Mouse (Mus musculus): Measurements from ENCODE around the gene Nrp1.

DNA sequence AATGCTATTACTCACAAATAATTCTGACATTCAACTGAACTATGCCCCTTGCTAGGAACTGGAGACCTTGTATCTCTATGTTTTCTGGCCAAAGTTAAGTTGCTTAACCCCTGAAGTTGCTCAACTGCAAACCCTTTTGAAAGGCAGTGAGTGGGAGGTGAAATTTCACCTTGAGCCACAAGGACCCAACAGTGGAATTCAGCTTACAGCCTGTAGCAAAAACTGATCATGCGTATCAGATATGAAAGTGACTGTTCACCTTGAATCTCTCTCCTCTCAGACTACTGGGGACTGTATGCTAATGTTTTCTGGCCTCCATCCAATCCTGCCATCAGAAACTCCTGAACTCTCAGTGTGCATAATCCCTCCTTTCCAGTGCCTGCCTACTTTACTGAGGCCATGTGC, 126.3 kb downstream of the Nrp1 start:
- TF ChIP-seq CTCF (IDR thresholded peaks at IDR 0.05; ENCODE audit: low read depth), result 0 out of 2 replicates have a peak, but pooled peaks have one; percentile 9
- peak; percentile 77 for TF ChIP-seq EP300 (IDR thresholded peaks at IDR 0.05; ENCODE audit: low read depth)

All from liver, postnatal 0 days (tissue).